Mouse (Mus musculus) olfactory bulb, adult 2 months (tissue): ENCODE measurements at regions not wholly inside any gene's neighbourhood (a gene's known extent, or its start where the extent isn't known, plus 50 kb on each side); places are given as distances from the start of the nearest gene placed in this dataset.

Experiments
- CTCF ChIP-seq: fragments of 200-500 bp; IDR thresholded peaks from 2 replicates; pipeline ENCODE4 v1.5.1; 2012; ENCODE audit warnings: low read depth, mild to moderate bottlenecking, low read length, moderate library complexity; ENCODE audit not compliant: insufficient read depth
- POLR2A ChIP-seq: fragments of 200-500 bp; IDR thresholded peaks from 2 replicates; pipeline ENCODE4 v1.6.1; 2012; ENCODE audit warnings: mild to moderate bottlenecking, low read depth, low read length, moderate library complexity; ENCODE audit not compliant: insufficient read depth

- TF ChIP-seq CTCF (no peak), POLR2A (no peak)
Measured at GRCm38 (mm10) chr7:118295855-118296254, 52.4 kb upstream of the Smg1 start.
